Mouse (Mus musculus) erythroid progenitor cell, adult 5-6 weeks (primary cell): ENCODE results near the gene Zfp810. TPM values are rescaled to one million over a fixed set of nuclear protein-coding genes. Genes with fewer than 3 reads are reported as not detected.
"Not testable (repeated sequence)": the region's sequence is repeated elsewhere in the genome, so short reads cannot be mapped to it uniquely, and the experiment has no call there.

Source experiments
- ATAC-seq: replicated peaks from 2 replicates; pipeline ENCODE4 v1.8.0; 2016; ENCODE audit warnings: moderate number of reproducible peaks, mild to moderate bottlenecking, moderate TSS enrichment, inconsistent platforms; ENCODE audit not compliant: poor library complexity, low FRiP score, severe bottlenecking
- total RNA-seq, 2 experiments: library from RNA; stranded (forward) in 1 of 2; stranded (reverse) in 1 of 2; fragments of 150-400 nt in 1 of 2; fragments of 186-747, 209-891 nt in 1 of 2; gene quantifications; 2 replicates each; pipeline versions ENCODE4 v1.2.3 to v1.2.4; 2015 to 2017; ENCODE audit warnings: low replicate concordance in 2 of 2

Zfp810 gene
- total RNA-seq (2015; ENCODE audit: low replicate concordance) (2.1 and 4.3 TPM in 2 replicates), total RNA-seq (2017; ENCODE audit: low replicate concordance) (0.64 and 4.5 TPM in 2 replicates)

DNA sequence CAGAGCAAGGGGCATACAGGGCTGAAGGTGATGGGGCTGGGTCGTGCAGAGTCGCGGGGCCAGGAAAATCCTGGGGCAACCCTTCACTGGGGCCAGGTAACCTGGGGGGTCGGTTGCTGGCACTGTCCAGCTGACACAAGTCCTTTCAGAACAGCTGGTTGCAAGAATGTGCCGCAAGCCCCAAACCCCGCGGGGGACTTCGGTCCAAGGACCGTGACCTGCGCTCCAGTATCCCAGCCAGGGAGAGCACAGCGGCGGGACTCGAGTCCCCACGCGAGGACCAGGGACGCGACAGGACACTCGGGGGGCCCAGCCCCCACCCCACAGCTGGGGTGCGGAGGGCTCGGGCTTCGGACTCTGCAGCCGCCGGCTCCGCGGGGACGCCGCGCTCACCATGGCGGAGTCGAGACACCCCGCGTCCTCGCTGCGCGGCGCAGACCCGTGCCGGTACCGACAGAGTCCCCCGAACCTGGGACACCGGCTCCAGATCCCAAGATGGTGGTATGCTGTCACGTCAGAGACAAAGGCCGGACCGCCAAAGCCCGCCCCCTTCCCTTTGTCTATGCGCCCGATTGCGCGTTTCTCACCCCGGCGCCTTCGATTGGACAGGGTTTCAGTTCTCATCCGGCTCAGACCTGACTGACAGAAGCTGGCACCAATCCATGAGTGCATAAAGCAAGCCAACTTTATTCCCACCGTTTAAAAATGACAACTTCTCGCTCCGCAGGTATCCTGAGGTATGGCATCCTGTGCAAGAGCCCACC is at the start of gene Zfp810:
TSS of gene Zfp810 (minus strand) at position 493 of the 764 bp plus-strand sequence.
- peak; percentile 63 for ATAC-seq

DNA sequence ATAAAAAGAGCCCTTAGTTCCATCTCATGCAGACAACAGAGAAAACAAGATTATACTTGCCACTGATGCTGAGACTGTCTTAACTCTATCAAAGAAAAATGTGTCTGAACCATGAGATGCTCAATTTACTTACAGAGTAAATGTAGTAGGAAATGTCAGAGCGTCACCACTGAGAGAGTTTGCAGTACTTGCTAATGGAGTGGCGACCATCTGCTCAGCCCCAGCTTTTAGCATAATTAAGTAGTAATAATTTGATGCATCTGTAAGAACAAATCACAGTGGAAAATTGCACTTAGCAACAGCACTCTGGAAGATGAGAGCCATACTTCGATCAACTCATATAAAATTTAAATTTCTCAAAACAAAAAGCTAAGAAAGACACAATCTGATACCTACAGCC is 48.5 kb upstream of the Zfp810 start:
- no peak for ATAC-seq

DNA sequence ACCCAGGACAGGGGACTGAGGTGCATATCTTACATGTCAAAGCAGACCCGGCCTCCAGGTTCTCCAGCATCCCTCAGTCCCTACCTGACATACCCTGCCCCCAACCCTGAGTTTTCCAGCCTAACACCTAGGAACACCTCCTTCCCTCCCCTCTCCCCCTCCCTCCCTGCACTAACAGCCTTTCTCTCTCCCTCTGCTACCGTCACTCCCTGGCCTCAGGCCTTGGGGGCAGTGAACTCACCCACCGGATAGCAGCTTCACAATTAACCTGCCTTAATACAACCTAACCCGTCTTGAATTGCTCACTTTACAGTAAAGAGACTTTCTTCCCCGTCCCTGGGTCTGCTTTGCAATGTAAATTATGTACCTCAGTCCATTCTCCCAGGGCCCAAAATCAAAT is 46.5 kb upstream of the Zfp810 start:
- no peak for ATAC-seq

DNA sequence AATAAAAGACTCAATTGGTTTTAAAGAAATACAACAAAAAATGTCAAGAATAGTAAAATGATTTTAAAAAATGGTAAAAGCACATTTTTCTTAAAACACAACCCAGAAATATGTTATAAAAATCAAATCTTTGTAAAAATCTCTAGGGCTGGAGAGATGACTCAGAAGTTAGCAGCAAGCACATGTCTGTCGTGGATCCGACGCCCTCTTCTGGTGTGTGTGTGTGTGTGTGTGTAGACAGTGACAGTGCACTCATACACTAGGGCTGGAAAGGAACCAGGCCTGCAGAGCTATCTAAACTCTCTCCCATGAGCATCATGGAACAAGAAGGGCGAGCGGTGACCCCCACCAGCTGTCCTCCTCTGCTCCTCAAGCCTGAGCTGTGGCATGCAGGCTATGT is 46.0 kb upstream of the Zfp810 start:
- ATAC-seq: no peak

DNA sequence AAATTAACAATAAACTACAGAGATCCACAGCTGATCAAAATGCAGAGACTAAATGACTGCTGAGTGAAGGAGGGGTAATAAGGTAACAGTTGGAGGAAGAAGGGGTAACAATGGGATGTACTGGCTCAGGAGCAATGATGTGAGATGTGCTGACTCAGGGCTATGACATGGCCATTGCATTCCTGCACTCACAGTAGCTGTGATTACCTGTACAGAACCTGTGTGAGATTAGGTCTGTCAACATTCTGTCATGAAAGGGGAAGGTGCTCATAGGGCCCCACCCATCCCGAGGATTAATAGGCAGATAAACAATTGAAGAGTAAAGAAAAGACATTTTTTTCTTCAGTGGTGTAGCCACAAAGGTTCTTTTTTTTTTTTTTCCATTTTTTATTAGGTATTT is 32.9 kb upstream of the Zfp810 start:
- ATAC-seq: no peak

DNA sequence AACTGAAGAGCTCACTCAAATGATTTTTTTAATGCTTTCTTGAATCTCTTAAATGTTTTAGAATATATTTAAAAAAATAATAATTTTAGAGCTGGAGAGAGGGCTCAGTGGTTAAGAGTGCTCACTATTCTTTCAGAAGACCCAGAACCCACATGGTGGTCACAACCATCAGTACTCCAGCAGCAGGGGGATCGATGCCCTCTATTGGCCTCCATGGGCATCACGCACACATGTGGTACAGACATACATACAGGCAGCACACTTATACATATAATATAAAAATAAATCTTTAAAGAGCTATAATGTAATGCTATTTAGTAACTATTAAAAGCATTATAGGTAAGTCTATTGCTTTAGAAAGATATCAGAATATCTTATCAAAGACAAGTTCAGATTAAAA is 29.8 kb upstream of the Zfp810 start:
- no peak for ATAC-seq

DNA sequence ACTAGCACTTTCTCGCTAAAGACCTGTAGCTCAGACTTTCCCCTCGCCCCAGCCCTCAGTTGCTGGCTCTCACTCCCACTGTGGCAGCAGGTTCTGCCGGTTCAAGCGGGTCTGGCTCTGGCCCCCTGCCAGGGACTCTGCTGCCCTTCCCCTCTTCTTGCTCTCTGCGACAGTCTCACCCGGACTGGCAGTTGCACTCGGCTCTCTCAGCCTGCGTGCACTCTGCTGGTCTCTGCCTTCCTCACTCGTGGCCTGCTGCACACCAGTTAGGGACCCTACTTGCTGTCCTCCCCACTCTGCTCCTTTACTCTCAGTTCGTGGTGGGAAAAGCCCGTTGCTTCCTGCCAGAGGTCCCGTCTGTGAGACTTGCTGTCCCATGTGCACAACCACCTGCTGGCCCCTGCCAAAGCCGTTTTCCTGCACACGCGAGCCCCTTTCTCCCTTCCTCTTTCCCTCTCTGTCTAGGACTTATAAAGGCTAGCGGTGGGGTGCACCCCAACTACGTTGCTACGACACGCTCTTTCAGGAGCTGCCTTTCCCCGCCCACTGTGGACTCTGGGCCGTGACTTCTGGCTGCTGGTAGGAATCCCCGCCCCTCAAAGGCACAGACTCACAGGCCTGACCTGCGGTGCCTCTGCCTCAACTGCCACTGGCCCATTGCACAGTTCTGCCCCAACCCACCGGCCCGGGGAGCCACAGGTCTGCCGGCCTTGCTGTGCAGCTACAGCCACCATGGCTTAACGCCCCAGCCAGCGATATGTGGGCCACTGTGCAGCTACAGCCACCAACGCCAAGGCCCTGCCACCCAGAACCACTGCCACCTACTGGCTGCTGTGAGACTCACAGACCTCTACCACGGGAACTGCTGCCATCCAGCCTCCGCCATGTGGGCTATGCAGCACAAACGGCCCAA is 20.3 kb upstream of the Zfp810 start:
- ATAC-seq: peak; percentile 94

DNA sequence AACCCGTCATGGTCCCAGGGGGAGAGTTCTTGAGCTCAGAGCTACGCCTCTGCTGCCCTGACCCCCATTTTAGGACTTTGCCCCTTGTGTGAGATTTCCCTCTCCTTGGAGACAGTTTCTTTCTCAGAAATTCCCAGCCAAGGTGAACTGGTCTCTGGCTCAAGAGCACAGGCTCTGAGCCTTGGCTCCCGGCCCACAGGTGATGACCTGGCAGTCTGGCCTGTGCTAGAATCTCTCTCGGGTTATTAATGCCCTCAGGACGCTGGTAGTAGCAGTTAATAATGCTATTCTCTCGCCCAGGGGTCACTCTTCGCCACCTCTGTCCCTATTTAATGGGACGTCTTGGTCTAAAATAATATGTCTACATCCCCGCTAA is 19.6 kb upstream of the Zfp810 start:
- no peak for ATAC-seq

DNA sequence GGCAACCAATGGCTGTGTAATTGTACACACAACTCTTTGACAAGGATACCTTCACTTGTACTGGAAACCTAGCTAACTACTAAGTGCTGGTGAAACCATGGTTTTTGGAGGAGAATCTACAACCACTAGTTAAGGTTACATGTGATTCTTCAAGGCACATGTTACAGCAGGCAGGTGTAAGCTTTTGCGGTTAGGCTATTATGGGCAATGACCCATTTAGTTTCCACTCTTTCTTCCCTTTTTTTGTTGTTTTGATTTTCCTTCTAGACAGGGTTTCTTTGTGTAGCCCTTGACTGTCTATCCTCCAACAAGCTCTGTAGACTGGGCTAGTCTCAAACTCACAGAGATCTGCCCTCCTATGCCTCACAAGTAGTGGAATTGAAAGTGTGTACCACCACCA is 17.1 kb upstream of the Zfp810 start:
- ATAC-seq: no peak

DNA sequence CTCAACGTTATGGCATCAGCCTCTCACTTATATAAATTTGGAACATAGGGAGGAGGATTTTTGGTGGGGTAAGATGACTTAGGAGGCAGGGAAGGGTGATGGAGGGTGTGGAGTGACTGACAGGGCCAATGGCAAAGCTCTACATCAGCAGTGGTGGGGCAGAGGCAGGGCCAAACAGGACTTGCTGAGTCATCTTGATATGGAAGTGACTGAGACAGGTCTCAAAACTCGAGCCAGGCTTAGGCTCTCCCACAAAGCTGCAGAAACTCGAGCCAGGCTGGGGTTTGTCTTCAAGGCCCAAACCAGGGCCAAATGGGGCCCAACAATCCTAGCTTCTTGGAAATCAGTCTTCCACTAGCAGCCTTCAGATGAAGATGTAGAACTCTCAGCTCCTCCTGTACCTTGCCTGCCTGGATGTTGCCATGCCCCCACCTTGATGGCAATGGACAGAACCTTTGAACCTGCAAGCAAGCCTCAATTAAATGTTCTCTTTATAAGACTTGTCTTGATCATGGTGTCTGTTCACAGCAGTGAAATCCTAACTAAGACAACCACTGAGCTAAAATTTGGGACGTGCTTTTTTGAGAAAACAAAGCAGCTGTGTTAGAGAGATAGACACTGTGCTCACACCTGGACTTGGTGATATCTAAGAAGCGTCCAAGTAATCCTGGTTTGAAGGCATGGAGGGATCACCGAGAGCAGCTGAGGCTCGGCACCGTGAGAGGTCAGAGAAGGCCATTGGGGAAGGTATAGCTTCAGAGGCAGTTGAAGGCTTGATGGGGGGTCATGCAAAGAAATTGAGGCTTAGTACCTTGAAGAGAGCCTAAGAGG is 15.1 kb upstream of the Zfp810 start:
- peak; percentile 68; the same call in 1 of the 2 replicates for ATAC-seq

DNA sequence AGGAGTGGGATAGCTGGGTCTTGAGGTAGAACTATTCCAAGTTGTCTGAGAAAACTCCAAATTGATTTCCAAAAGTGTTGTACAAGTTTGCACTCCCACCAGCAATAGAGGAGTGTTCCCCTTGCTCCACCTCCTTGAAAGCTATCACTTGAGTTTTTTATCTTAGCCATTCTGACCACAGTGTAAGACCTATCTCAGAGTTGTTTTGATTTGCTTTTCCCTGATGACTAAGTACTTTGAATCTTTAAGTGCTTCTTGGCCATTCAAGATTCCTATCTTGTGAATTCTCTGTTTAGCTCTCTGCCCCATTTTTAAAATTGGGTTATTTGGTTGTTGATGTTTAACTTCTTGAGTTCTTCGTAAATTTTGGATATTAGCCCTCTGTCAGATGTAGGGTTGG is 11.7 kb upstream of the Zfp810 start:
- ATAC-seq: no peak

DNA sequence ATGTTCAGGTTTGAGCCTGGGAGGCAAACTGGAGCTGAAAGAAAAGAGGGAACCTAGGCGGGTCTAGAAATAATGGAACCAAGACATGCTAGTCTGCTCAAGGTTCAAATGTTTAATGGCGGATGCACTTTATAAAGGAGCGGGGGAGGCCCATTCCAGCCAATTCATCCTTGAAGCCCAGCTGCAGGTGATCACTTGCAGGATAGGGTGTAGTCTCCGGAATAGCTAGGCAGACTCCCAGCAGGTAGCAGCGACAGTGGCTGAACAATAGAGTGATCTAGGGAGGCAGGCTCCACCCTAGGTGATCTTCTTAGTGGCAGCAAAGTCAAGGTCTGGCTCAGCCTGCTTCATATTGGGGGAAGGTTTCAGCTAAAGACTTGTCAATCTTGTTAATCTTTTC is 8.6 kb upstream of the Zfp810 start:
- ATAC-seq: not testable (repeated sequence)

DNA sequence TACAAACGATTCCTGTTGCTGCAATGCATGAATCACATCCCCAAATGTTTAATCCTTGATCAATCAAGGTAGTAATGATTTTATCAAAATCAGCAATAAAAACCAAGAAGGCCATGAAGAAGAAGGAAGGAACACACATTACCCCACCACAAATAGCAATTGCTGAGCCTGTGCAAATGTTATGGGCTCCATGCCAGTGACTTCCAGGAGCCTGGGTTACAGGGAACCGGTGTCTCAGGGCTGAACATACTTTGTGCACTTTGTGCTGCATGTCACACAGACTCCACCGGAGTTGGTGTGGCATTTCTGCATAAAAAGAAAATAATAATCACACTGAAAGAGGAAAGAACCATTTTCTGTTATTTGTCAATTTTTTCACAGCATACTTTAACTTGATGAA is 6.6 kb upstream of the Zfp810 start:
- no peak for ATAC-seq

DNA sequence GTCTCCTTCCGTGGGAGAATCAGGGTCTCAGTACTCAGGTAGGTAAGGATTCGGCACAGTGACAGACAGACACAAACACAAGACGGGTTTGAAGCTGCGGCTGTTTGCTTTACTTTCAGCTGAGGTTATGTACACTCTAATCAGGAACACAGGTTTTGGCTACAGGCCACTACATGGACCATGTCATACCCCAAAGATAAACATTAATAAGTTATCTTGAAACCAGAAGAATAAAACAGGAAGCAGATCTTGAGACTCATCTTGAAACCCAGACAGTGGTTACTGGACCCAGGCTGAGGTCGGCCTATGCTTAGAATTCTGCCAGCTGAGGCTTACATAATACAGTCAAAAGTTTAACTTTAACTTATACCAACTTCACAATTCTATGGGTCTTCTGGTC is 5.8 kb upstream of the Zfp810 start:
- ATAC-seq: no peak

DNA sequence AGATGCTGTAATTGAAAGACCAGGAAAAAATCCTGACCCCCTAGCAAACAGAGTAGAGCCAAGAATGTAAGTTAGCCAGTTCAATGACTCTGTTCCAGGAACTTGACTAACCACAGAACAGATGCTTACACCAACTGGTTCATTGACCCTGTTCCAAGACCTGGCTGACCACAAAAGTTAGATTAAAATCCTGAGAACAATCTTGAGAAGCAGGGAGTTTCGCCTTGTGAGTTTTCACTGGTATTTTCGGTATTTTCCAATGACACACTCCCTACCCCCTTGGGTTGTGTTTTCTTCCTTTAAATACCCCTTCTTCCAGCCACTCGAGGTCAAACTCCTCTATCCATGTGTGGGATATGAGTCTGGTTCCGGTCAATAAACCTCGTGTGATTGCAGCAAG is 2.2 kb upstream of the Zfp810 start:
- ATAC-seq: no peak

DNA sequence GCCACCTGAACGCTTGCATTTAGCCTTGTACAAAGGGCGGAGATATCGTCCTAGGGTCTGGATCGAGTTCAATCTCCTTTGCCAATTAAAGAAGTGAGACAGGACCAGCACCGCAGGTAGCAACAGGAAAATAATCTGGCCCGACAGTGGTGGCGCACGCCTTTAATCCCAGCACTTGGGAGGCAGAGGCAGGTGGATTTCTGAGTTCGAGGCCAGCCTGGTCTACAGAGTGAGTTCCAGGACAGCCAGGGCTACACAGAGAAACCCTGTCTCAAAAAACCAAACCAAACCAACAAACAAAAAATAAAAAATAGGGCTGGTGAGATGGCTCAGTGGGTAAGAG is 443 bp upstream of the Zfp810 start:
- ATAC-seq: not testable (repeated sequence)

DNA sequence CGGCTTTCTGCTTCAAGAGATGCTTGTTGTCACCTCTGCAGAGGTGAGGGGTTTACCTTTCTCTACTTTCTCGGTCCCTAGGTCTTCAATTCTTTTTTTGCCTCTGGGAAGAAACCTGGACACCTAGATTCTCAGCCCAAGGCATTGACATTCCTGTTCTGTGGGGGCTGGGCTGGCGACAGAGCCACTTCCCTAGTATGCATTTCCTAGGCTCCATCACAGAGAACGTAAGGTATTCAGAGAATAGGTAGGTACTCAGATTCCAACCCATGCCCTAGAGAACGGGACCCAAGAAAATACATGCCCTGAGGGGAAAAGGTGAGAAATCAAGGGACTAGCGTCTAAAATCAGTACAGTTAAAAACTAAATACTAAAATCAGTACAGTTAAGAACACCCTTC is 722 bp downstream of the Zfp810 start:
- no peak for ATAC-seq

DNA sequence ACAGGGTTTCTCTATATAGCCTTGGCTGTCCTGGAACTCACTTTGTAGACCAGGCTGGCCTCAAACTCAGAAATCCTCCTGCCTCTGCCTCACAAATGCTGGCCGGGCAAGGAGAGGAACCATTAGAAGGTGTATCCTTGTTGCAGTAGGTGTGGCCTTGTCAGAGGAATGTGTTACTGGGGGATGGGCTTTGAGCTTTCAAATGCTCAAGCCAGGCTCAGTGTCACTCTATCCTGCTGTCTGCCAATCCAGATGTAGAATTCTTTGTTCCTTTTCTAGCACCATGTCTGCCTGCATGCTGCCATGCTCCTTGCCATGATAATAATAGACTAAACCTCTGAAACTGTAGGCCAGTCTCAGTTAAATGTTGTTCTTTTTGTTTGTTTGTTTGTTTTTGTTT is 5.2 kb downstream of the Zfp810 start:
- no peak for ATAC-seq

DNA sequence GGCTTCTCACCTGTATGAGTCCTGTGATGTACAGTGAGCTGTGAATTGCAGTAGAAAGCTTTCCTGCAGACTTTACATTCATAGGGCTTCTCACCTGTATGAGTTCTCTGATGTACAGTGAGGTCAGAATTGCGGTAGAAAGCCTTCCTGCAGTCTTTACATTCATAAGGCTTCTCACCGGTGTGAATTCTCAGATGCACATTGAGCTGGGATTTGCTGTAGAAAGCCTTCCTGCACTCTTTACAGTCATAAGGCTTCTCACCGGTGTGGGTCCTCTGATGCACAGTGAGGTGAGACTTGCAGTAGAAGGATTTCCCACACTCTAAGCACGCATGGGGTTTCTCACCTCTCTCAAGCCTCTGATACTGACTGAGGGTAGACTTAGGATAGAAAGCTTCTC is 28.7 kb downstream of the Zfp810 start:
- no peak for ATAC-seq

DNA sequence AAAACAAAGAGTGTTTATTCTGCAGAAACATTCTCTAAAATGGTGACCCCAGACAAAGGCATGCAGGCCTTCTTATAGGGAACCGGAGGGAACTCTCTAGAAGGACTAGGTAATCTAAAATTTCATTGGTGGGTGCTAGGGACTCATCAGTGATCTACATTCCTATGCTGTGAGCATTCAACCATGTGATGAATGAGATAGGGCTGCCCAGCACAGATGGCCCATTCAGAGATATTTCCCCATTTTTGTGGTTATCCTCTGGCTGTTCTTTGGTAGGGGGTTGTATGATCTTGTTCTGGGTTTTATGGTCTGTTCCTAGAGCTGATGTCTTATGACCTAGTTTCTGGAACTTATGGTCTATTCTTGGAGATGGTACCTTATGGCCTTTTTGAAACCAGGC is 38.6 kb downstream of the Zfp810 start:
- ATAC-seq: no peak
